Mouse (Mus musculus) left cerebral cortex, postnatal 14 days (tissue): Measurements from ENCODE around the gene Rap1gds1. TPM values are rescaled to one million over a fixed set of nuclear protein-coding genes. Genes with fewer than 3 reads are reported as not detected.

Experiments
- DNase-seq, 2 experiments: peaks; one replicate each; pipeline ENCODE4 v3.0.0; 2021 to 2022; ENCODE audit warnings: low spot score in 2 of 2, mixed read lengths in 1 of 2
- intact Hi-C: fragments of 180-260 bp; cut with DNase I; formaldehyde crosslinking; loops from one replicate; pipeline ENCODE4 v1.15.1; 2025
- total RNA-seq, 2 experiments: library from RNA; stranded (reverse); gene quantifications; 2 replicates each; pipeline ENCODE4 v1.2.3; 2021

Rap1gds1 gene
- total RNA-seq, 2 experiments from 2014 or later: 292 to 301 TPM

DNA sequence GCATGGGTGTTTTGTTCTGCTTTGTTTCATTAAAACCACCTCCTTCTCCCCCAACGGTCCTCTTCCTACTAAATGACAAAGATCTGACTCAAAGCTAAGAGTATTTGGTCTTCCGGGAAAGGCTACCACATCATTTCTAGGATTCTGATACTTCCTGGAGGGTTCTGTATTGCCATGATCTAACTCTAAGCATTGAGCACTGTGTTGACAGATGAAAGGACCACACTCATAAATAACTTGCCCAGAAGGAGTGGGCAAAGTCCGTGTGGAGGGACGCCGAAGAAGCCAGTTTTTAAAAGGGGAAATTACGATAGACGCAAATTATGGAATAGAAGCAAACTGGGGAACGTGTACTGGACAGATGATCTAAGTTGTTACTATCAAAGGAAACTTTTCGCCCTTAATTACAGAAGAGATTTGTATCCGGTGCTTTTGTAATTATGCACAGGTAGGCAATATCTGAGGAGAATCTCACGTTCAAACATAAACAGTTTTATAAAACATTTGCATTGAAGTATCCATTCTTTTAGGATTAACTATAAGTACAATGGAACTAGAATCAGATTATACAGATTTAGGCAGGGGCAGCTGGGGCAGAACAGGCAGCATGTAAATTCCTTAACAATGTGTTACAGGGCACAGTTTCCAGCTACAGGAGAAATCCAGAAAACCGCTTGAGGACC lies 1.1 kb downstream of the Rap1gds1 start:
- intact Hi-C loops: loop anchor here (10.0 kb wide), 4 partner anchors 109 to 589 kb away; partner anchors contain the start of genes Metap1 and Tspan5
- no peak for DNase-seq

DNA sequence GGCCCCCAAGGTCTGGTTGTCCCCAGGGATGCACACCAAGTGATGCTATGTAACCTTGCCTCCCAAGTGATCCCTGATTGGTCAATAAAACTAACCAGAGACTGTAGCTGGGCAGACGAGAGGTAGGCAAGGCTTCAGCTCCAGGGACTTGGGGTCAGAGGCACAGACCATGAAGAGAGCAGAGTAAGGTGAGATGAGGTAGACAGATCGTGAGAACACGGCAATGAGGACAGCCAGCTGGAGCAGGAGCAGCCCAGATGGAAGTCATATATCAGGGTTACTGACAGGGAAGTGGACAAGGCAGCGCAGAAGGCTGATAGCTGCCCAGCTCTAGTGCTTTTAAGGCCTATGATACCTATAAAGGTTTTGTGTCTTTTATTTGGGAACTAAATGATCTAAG lies 5.5 kb downstream of the Rap1gds1 start:
- DNase-seq: no peak
- intact Hi-C loops: no loop called here

DNA sequence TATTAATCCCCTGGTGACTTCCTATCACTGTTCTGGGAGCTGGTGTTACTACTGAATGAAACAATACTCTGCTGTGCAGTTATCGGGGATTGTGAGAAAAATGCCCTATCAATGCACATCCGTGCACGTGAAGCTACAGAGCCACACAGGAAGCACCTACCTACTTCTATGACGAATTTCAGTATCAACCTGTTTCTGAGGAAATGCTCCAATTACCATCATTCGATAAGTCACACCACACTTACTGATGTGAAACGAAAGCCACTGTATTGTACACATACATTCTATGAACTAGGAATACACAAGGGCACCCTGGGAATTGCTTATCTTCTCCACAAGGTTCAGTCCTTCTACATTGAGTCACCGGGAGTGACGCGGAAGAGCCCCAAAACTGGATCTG lies 10.9 kb downstream of the Rap1gds1 start:
- DNase-seq: no peak
- intact Hi-C loops: no loop called here

DNA sequence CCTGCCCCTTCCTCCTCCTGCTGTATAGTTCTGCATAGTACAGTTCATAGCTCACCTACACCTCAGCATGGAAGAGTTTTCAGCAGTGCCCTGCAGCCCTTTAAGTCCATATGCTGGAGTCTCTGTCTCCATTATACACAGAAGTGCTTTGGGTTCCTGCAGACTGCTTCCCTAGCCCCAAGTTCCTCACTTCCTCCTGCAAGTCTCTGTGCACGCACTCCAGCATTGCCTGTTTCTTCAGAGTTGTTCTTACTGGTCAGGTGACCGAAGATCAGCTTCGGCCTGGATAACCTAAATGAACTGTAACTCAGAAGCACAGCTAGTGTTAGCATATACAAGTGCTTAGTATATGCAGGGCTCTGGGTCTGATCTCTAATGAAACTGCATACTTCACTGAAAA lies 12.9 kb downstream of the Rap1gds1 start:
- intact Hi-C loops: no loop called here
- DNase-seq: no peak

DNA sequence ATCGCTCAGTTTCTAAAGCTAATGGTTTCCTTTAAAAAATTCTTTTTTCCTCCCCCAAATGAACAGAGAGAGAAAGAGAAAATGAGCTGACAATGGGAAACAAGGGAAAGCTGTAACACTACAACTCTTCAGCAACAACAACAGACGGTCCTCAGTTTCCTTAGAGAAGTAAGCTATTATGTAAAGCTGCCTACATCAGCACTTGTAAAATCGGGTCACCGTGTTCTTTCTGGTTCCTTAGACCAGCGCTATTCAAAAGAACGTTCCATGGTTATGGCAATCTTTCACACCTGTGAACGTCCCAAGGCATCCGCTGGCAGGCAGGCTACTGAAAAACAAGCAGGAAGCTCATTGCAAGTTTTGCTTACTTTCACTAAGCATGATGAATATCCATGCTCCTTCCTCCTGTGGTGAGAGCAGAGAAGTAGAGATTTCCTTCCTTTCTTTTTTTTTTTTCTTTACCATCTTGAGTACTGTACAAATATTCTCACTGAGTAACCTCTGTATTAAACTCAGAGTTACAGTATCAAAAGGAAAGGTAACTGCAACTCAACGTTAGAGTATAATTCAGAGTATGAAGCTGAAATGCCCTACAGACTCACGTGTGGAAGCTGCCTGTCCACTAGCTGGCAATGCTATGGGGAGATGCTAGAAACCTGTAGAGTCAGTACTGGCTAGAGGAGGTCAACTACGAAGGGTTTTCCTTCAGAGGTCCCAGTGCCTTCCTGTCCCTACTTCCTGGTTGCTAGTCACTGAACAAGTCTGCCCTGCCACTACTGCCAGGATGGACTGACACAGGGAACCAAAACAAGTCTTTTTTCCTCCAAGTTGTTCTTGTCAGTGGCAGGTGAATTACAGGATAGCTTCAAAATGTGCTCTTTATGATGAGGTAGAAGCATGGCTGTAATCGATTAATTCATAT lies 26.0 kb downstream of the Rap1gds1 start:
- intact Hi-C loops: no loop called here
- no peak for DNase-seq

DNA sequence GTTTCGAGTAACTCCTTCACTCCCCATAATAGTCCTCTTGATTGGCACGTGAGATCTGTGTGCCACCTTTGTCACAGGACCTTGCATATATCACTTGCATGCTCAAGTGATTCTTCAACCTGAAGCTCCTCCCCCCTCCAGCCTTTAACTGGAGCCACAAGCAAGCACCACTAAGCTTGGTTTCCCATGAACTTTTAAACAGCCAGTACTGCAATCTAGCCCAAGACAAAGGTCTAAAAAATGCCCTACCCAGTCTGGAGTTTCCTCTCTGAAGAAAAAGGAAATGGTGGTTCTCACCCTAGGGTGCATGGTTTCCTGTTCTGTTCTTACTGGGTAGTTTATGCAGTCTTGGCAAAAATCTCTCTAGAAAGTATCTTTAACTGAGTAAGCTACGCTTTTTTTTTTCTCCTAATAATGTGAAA lies 32.6 kb downstream of the Rap1gds1 start:
- intact Hi-C loops: no loop called here
- no peak for DNase-seq

DNA sequence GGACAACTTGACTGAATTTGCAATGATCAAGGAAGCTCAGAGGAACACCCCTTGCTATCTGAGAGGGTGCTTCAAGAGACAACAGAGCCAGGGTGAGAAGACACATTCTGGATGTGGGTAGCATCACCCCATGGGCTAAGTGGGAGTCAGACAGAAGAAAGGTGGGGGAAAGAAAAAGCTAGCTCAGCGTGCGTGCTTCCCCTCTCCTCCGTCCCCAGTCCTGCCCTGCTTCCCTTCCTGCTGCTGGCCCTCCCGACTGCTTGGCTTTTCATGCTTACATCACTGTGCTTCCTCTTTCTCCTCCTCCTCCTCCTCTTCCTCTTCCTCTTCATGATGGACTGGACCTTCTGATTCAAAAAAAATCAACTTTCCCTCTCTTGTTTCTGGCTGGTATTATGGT lies 33.1 kb downstream of the Rap1gds1 start:
- no peak for DNase-seq
- intact Hi-C loops: no loop called here

DNA sequence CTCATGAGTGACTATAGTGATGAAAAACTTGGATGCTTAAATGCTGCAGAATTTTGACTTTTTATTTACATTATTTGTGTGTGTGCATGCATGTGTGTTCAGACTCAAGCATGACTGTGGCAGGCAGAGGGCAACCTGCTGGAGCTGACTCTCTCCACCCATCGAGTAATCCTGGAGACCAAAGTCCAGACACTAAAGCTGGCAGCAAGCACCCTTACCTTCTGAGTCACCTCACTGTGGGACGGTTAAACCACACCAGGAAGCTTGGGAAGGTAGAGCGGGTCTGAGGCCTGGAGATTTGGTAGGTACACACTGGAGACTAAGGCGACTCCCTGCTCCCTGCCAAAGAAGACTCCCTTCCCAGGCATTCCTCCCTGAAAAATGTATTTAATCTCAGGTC lies 38.0 kb downstream of the Rap1gds1 start:
- DNase-seq: no peak
- intact Hi-C loops: no loop called here

DNA sequence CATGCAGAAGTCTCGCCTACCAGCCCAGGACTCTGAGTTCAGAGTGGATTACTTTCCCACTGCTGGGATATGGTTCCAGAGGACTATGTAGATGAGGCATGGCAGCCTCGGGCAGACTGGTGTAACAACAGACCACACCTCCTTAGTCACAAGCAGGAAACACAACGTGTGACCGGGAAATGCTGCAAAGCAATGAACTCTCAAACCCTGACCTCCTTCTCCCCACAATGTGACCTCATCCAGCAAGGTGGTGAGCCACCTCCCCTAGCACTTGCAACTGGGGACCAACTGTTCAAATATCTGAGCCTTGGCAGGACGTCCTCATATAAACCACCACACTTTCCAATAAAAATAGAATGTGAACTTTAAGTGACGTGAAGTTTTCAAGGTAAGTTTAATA lies 41.8 kb downstream of the Rap1gds1 start:
- intact Hi-C loops: no loop called here
- no peak for DNase-seq

DNA sequence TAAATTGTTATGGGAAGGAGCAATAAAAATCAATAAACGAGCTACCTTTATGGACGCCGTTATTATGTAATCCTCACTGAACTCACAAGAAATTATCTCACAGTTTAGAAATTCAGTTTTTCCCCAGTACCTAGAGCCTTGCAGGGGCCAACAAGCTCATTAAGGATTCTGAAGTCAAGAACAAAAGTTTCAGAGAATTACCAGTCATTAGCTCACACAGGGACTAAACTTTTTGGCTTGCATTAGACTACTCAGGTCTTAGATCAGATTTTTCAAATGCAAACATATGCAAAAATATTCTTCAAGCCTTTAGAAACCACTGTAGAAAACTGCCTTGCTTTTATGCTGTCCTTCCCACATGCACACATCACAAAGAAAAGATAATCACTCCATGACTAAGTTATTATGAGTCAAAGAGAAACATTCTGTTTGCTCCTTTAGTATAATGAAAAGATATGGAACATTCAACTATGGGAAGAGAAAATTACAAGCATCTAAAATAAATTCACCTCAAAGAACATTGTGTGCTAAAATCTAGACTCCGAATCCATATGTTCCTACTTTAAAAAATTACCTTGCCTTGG lies 44.3 kb downstream of the Rap1gds1 start:
- intact Hi-C loops: no loop called here
- DNase-seq: no peak

DNA sequence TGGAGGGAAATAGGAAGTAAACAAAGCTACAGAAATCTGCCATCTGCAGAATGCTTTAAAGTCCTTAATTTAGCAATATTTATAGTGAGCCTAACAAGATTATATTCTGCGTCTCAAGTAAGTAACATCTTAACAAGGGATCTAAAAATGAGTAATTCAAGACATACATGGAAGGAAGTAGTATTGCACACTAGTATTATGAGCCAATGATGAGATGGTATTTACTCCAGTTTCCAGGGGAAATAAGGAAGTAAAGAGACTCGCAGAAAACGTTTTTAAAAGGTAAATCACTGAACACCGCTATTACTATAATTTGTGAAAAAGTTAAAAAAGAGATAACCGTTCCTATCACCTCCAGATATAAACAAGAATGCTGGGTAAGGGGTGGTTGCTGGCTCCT lies 49.9 kb downstream of the Rap1gds1 start:
- intact Hi-C loops: no loop called here
- DNase-seq: no peak

DNA sequence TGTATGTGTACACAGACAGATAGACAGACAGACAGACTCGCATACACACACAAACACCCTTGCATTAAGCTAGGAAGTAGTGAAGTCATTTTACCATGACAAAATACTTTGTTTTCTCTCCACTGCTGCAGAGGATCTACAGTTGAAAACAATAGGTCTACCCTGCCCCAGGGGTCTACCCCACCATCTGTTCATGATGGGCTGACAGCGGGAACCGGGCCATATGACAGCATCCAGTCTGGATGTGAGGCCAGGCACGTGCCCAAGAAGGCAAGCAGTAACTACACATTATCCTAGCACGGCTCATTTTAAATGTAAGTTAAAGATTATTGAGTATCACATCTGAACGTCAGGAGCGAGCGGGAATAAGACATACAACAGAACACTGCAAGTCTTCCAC lies 51.4 kb downstream of the Rap1gds1 start:
- DNase-seq: no peak
- intact Hi-C loops: no loop called here

DNA sequence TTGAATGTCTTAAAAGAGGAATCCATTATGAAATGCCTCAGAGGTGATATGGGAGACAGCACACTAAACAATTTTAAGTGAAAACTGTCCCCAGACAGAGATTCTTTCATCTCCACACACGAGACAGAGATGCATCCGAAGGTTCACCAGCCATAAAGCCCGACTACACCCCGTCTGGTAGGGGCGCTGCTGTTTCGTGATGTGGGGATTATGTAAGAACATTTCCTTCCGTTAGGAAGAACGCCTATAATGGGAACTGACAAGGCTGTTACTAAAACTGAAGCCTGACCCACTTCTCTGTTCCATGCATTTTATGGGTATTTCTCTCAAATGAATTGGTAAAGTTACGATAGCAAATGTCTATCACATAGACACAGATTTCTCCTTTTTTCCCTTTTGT lies 62.6 kb downstream of the Rap1gds1 start:
- DNase-seq: peak; percentile 51 to 57
- intact Hi-C loops: no loop called here

DNA sequence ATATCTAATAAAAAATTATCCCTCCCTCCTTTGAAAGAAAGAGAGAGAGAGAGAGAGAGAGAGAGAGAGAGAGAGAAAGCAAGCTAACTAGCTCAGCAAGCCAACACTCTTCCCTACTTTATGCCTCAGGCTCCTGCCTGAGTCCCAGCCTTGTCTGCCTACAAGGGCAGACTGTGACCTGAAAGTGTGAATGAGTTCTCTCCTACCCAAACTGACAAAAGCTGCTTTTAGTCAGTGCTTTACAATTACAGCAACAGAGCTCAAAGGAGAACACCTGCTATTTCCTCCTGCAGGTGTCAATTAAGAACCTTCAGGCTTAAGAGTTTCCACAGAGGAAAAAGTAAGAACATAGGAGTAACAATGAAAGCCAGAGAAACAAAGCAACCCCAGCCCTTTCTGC lies 69.3 kb downstream of the Rap1gds1 start:
- intact Hi-C loops: no loop called here
- DNase-seq: no peak

DNA sequence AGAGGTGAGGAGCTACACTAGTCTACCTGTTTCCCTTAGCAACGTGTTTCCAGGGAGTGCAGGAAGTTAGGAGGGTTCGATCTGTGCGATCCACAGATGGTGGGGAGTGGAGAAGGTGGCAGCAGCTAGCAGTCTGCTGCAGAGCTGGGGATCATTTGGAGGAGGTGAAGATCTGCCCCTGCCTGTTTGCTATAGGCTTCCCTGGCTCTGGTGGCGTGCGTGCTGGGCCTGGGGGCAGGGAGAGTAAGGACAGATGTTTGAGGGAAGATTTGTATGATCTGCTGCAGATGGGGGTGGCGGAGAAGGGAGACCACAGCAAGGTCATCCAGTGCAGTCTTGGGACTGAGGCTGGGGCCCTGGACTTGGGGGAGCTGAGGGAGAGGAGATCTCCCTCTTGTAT lies 72.2 kb downstream of the Rap1gds1 start:
- intact Hi-C loops: no loop called here
- no peak for DNase-seq

DNA sequence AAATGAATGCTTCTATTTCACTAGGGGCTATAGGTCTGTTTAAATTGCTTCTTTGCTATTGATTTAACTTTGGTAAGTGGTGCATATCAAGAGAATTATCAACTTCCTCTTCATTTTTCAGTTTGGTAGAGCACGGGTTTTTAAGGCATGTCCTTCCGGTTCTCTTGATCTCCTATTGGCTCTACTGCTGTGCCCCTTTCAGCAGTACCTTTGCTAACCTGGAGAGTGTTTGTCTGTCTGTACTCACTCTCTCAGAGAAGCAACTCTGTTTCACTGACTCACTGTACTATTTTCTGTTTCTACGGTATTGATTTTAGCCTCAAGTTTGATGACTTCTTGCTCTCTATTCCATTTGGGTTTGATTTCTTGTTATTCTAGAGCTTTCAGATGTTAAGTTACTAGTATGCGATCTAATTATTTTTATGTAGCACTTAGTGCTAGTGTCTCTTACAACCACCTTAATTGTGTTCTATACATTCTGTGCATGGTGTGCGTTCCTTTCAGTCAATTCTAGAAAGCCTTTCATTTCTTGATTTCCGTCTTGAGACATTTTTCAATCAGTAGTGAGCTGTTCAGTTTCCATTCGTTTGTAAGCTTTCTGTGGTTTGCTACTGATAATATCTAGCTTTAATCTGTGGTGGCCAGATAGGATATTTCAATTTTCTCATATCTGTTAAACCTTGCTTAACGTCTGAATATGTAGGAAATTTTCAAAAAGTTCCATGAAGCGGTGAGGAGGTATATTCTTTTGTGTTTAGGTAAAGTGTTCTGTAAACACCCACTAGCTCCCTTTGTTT lies 74.7 kb downstream of the Rap1gds1 start:
- intact Hi-C loops: no loop called here
- no peak for DNase-seq

DNA sequence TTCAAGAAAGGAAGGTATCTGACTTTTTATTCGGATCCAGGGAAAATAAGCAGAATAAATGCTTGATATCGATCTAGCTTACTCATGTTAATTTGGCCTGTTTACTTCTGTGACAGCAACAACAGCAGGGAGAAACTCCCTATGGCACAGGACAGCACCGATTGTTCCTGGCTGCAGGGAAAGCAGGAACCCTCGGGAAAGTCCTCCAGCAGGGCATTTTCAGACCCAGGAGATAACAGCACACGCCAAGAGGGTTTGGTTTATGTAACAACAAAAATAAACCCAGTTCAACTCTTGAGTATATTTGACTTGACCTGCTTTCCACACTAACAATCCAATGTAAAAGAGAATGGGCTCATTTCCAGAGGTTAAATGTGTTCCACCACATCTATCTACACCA lies 81.5 kb downstream of the Rap1gds1 start:
- no peak for DNase-seq
- intact Hi-C loops: no loop called here

DNA sequence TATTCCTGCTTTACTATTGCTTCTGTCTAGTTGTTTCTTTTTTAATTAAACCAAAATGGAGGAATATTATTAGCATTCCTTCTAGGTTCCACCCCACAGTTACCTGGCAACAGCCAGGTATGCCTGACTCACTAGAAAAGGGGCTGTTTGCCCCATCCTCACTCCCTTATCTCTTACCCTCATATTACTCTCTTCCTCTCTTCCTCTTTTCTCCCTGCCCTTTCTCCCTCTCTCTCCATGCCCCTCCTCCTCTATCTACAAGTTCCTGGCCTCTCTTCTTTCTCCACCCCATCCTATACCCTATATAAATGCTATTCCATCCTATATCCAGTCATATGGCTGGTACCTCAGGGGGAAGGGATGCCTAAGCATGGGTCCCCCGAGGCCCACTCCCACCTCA lies 83.6 kb downstream of the Rap1gds1 start:
- no peak for DNase-seq
- intact Hi-C loops: no loop called here

DNA sequence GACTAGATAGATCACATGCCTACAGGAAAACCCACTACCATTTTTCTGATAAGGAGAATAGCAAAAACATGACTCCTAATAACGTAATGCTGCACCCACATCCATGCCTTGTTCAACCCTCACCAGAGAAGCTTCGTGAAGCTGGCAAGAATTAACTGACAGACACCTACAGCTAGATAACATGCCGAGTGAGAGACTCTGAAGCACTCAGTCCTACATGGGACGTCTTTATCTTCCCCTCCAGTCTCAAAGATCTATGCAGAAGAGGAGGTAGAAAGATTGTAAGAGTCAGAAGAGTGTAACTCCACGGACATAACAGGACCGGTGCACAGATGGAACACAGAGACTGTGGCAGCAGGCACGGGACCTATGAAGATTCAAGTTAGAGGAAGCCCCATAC lies 85.9 kb downstream of the Rap1gds1 start:
- DNase-seq: no peak
- intact Hi-C loops: no loop called here

DNA sequence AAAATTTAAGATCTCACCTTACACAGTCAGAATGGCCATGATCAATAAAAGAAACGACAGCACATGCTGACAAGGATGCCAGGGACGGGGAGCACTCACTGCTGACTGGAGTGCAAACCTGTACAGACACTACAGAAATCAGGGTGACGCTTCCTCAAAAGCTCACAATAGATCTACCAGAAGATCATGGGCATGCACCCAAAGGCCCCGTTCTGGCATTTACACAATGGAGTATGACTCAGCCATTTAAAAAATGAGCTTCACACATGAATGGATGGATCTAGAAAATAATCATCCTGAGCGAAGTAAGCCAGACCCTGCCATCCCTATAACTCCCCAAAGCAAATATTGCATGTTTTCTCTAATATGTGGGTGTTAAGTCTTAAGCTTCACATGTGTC lies 87.0 kb downstream of the Rap1gds1 start:
- DNase-seq: no peak
- intact Hi-C loops: no loop called here
